Mouse (Mus musculus) heart, embryonic 15.5 days (tissue): Measurements from ENCODE around the gene Lurap1l. TPM values are rescaled to one million over a fixed set of nuclear protein-coding genes. Genes with fewer than 3 reads are reported as not detected.

ENCODE experiments used
- microRNA-seq: library from miRNA; unstranded; fragments of <30 nt; microRNA quantifications from one replicate; pipeline ENCODE4, GENCODE M21; 2016
- polyA plus RNA-seq: library from polyadenylated mRNA; unstranded; fragments of >200 nt; fragmentation: Nextera tagmentation; extraction: Ambion mirVana; gene quantifications from 2 replicates; pipeline ENCODE4 v1.2.1, GENCODE M21; 2015

Gene Lurap1l
- polyA plus RNA-seq, 1 experiment from 2014 or later: 2.7 TPM

Small RNAs within 50 kb of the gene (microRNA-seq; reads per million reads assigned to microRNA genes)
- not detected for gene Gm27452

Other genes with a start within 250 kb of the Lurap1l start
- gene Tyrp1, start 76.5 kb upstream of the Lurap1l start, polyA plus RNA-seq: 0.24 and 0.28 TPM in 2 replicates